Mouse (Mus musculus) liver, embryonic 14.5 days (tissue): ENCODE measurements at regions not wholly inside any gene's neighbourhood (a gene's known extent, or its start where the extent isn't known, plus 50 kb on each side); places are given as distances from the start of the nearest gene placed in this dataset.

Source experiments
- ATAC-seq: fragments of 200-750 bp; cut with Nextera tagmentation; 2 replicates; pipeline ENCODE4 v1.8.0; 2017; ENCODE audit warnings: moderate number of reproducible peaks, mild to moderate bottlenecking, moderate library complexity; ENCODE audit not compliant: insufficient read depth
- DNase-seq, 3 experiments: peaks; one replicate each; pipeline ENCODE4 v3.0.0-alpha.2; 2012 to 2013; ENCODE audit warnings: low read depth in 3 of 3, low spot score in 3 of 3
- H3K27ac ChIP-seq: fragments of 300-500 bp; sonication (generic); 2 replicates; pipeline ENCODE4 v1.5.1; 2014; ENCODE audit warnings: moderate library complexity, mild to moderate bottlenecking, control low read depth, inconsistent platforms
- H3K27me3 ChIP-seq: fragments of 300-500 bp; sonication (generic); 2 replicates; pipeline ENCODE4 v1.6.1; 2014; ENCODE audit warnings: mild to moderate bottlenecking, low read length, moderate library complexity; ENCODE audit not compliant: control insufficient read depth, insufficient read depth
- H3K36me3 ChIP-seq: fragments of 300-500 bp; sonication (generic); replicated peaks from 2 replicates; pipeline ENCODE4 v1.6.1; 2014; ENCODE audit warnings: low read depth; ENCODE audit not compliant: control insufficient read depth, insufficient read depth
- H3K4me1 ChIP-seq, 2 experiments: fragments of 200-500 bp in 1 of 2; fragments of 300-500 bp in 1 of 2; sonication (generic) in 1 of 2; replicated peaks; 2 replicates each; pipeline ENCODE4 v1.6.1; 2012 to 2014; ENCODE audit warnings: antibody characterized with exemption in 1 of 2, inconsistent platforms in 1 of 2, low read length in 1 of 2; ENCODE audit not compliant: control insufficient read depth in 2 of 2, insufficient read depth in 2 of 2
- H3K4me2 ChIP-seq: fragments of 300-500 bp; sonication (generic); 2 replicates; pipeline ENCODE4 v1.6.1; 2014; ENCODE audit warnings: low read depth, mild to moderate bottlenecking, control low read depth, moderate library complexity
- H3K4me3 ChIP-seq, 2 experiments: fragments of 200-500 bp in 1 of 2; fragments of 300-500 bp in 1 of 2; sonication (generic) in 1 of 2; 2 replicates each; pipeline ENCODE4 v1.5.1; 2012 to 2014; ENCODE audit warnings: low read depth in 2 of 2, low read length in 2 of 2, mild to moderate bottlenecking in 2 of 2, control low read depth in 1 of 2, inconsistent platforms in 1 of 2, moderate library complexity in 1 of 2; ENCODE audit not compliant: insufficient read depth in 1 of 2
- H3K9ac ChIP-seq: fragments of 300-500 bp; sonication (generic); replicated peaks from 2 replicates; pipeline ENCODE4 v1.6.1; 2014; ENCODE audit warnings: mild to moderate bottlenecking, control low read depth, moderate library complexity
- H3K9me3 ChIP-seq: fragments of 300-500 bp; sonication (generic); 2 replicates; pipeline ENCODE4 v1.6.1; 2016; ENCODE audit warnings: low read length, mixed read lengths; ENCODE audit not compliant: control insufficient read depth
- CTCF ChIP-seq: IDR thresholded peaks from 2 replicates; pipeline ENCODE4 v1.5.1; 2016; ENCODE audit warnings: antibody characterized with exemption, low read depth, control low read depth
- EP300 ChIP-seq: IDR thresholded peaks from 2 replicates; pipeline ENCODE4 v1.6.1; 2016; ENCODE audit warnings: antibody characterized with exemption, low read depth
- WGBS: fragments of 180-500 bp; shearing (Covaris S2); extraction: QIAGEN DNeasy Blood & Tissue Kit; methylation state at CpG from one replicate; pipeline ENCODE4 v1.1.7; 2014; ENCODE audit not compliant: insufficient replicate concordance; 5-methylcytosine and 5-hydroxymethylcytosine counted together

- peaks cover 78 to 81% of the 10 kb centered on the region in 2 experiments for H3K4me1 ChIP-seq
Observed at GRCm38 (mm10) chr17:29437535-29438324, 52.8 kb upstream of the Pim1 start.

DNA sequence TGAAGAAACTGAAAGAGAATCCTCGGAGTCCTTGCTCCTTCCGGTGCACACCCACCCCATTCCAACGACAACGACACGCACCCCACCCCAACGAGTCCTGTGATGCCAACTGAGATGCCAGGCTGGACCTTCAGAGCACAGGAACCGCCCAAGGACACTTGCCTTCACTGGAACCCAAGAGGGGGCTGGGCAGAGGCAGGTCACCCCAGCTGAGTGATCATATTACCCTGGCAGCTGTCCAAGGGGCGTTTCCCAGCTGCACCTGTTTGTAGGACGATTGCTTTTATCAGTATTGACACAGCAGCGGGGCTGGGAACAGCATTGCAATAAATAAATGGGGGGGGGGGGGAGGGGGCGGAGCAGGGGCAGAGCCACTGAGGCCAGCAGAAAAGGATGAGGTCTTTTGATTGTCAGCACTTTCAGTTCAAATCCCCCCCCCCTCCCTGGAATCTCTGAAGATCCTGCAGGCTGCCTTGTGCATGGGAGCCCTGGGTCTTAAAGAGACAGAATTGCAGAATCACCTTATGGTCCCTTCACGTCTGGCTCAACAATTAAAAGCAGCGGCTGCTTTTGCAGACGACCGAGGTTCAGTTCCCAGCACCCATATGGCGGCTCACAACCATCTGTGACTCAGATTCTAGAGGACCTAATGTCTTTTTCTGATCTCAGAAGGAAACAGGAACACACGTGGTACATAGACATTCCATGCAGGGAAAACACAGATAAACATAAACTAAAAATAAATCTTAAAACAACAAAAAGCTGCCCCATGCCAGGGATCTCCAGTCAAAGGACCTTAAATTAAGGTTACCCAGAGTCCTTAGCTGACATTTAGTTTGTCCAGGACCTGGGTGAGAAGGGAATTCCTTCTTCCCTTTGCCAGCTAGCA, 52.0 kb upstream of the Pim1 start:
- peak; percentile 76 for ATAC-seq
- peaks cover 78 to 81% of the 10 kb centered on the region in 2 experiments for H3K4me1 ChIP-seq
- TF ChIP-seq EP300 = peak; percentile 93
- 0 out of 2 replicates have a peak, but pooled peaks have one; percentile 4 for TF ChIP-seq CTCF
- peak overlapping the region; percentile 89 for H3K4me2 ChIP-seq
- 15% methylated on average over 17 of the region's 17 CpGs for WGBS
- H3K27ac ChIP-seq = peak overlapping the region; percentile 100
- DNase-seq = peak; percentile 97 to 98 (median 98)
- no peaks in the 10 kb centered on the region for H3K36me3 ChIP-seq
- H3K9me3 ChIP-seq = no peaks in the 10 kb centered on the region
- H3K27me3 ChIP-seq = no peaks in the 10 kb centered on the region
- peak overlapping the region; percentile 95 for H3K9ac ChIP-seq
- H3K4me3 ChIP-seq = peak overlapping the region; percentile 66 to 72

More at GRCm38 (mm10) chr17:29437535-29438324, 52.8 kb upstream of the Pim1 start:
- TF ChIP-seq CTCF (no peak), EP300 (no peak)
- Histone ChIP-seq H3K9ac (peak overlapping the region; percentile 95), H3K9me3 (no peaks in the 10 kb centered on the region), H3K27ac (peak overlapping the region; percentile 100), H3K4me2 (peak overlapping the region; percentile 89), H3K27me3 (no peaks in the 10 kb centered on the region), H3K36me3 (no peaks in the 10 kb centered on the region), H3K4me3 (peak overlapping the region; percentile 66 to 72)
- 22% methylated on average over 16 of the region's 16 CpGs for WGBS
- DNase-seq (no peak), ATAC-seq (no peak)

DNA sequence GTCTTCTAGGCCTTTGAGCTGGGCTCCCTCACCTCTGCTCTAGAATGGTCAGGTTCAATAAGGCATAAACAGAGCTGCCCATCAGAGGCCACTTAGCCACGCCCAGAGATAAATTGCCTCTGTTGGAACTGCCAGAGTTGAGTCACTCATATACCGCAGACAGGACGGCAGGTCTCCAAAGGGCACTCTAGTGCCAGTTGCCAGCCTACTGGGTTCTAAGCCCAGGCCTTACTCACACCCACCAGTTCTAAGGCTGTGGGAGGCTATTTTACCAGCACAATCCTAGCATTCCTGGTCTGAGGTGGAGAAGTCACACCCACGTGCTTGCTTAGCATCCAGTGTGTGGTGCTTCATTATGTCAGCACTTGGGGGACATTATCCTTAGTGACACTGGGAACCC, 50.6 kb upstream of the Pim1 start:
- peak overlapping the region; percentile 100 for H3K27ac ChIP-seq
- peak overlapping the region; percentile 55 for H3K9ac ChIP-seq
- no peak overlapping the region for H3K4me3 ChIP-seq
- no peaks in the 10 kb centered on the region for H3K36me3 ChIP-seq
- no peak for TF ChIP-seq CTCF
- no peak for TF ChIP-seq EP300
- 59% methylated on average over 4 of the region's 4 CpGs for WGBS
- no peaks in the 10 kb centered on the region for H3K9me3 ChIP-seq
- H3K4me2 ChIP-seq = peak overlapping the region; percentile 44
- no peaks in the 10 kb centered on the region for H3K27me3 ChIP-seq
- DNase-seq = peak; percentile 58 to 70 (median 67)
- ATAC-seq = peak; percentile 12; the same call in 1 of the 2 replicates
- peaks cover 81 to 84% of the 10 kb centered on the region in 2 experiments for H3K4me1 ChIP-seq

- Histone ChIP-seq H3K36me3 (no peaks in the 10 kb centered on the region), H3K27me3 (no peaks in the 10 kb centered on the region), H3K4me1 (peaks cover 82 to 84% of the 10 kb centered on the region in 2 experiments), H3K4me3 (no peak overlapping the region), H3K9me3 (no peaks in the 10 kb centered on the region), H3K4me2 (peak overlapping the region; percentile 44), H3K27ac (peak overlapping the region; percentile 100), H3K9ac (peak overlapping the region; percentile 55)
- no peak for ATAC-seq
- no peak for DNase-seq
- no peak for TF ChIP-seq CTCF
- no peak for TF ChIP-seq EP300
Observed at GRCm38 (mm10) chr17:29440490-29440889, 50.1 kb upstream of the Pim1 start.
